Mouse (Mus musculus) embryonic facial prominence, embryonic 11.5 days (tissue): Measurements from ENCODE around the gene Copz2. TPM values are rescaled to one million over a fixed set of nuclear protein-coding genes. Genes with fewer than 3 reads are reported as not detected.
"Not testable (repeated sequence)": the region's sequence is repeated elsewhere in the genome, so short reads cannot be mapped to it uniquely, and the experiment has no call there.

ENCODE experiments used
- ATAC-seq: fragments of 200-750 bp; cut with Nextera tagmentation; replicated peaks from 2 replicates; pipeline ENCODE4 v1.8.0; 2017; ENCODE audit warnings: low read depth; ENCODE audit not compliant: insufficient number of reproducible peaks, low FRiP score, low TSS enrichment
- DNase-seq: peaks from one replicate; pipeline ENCODE4 v3.0.0-alpha.2; 2015; ENCODE audit warnings: low spot score
- H3K27ac ChIP-seq: fragments of 300-500 bp; sonication (generic); replicated peaks from 2 replicates; pipeline ENCODE4 v1.5.1; 2014; ENCODE audit warnings: mild to moderate bottlenecking, low read depth, low read length, control low read depth
- H3K27me3 ChIP-seq: fragments of 300-500 bp; sonication (generic); 2 replicates; pipeline ENCODE4 v1.6.1; 2014; ENCODE audit warnings: mild to moderate bottlenecking, low read length, moderate library complexity, mixed read lengths; ENCODE audit not compliant: control insufficient read depth, insufficient read depth
- H3K36me3 ChIP-seq: fragments of 300-500 bp; sonication (generic); replicated peaks from 2 replicates; pipeline ENCODE4 v1.6.1; 2014; ENCODE audit warnings: low read depth, mild to moderate bottlenecking, low read length, moderate library complexity, mixed read lengths; ENCODE audit not compliant: control insufficient read depth, insufficient read depth
- H3K4me1 ChIP-seq: fragments of 300-500 bp; sonication (generic); 2 replicates; pipeline ENCODE4 v1.6.1; 2014; ENCODE audit warnings: low read length, mixed read lengths; ENCODE audit not compliant: control insufficient read depth, insufficient read depth
- H3K4me2 ChIP-seq: fragments of 300-500 bp; sonication (generic); 2 replicates; pipeline ENCODE4 v1.6.1; 2014; ENCODE audit warnings: low read depth, mild to moderate bottlenecking, control low read depth, low read length, moderate library complexity
- H3K4me3 ChIP-seq: fragments of 300-500 bp; sonication (generic); 2 replicates; pipeline ENCODE4 v1.5.1; 2014; ENCODE audit warnings: low read depth, low read length, control low read depth
- H3K9ac ChIP-seq: fragments of 300-500 bp; sonication (generic); replicated peaks from 2 replicates; pipeline ENCODE4 v1.6.1; 2014; ENCODE audit warnings: mild to moderate bottlenecking, control low read depth, low read length
- H3K9me3 ChIP-seq: fragments of 300-500 bp; sonication (generic); replicated peaks from 2 replicates; pipeline ENCODE4 v1.6.1; 2016; ENCODE audit warnings: mild to moderate bottlenecking, low read length, inconsistent platforms, mixed read lengths; ENCODE audit not compliant: control insufficient read depth
- WGBS: fragments of 180-500 bp; shearing (Covaris S2); extraction: QIAGEN DNeasy Blood & Tissue Kit; methylation state at CpG from one replicate; pipeline ENCODE4 v1.1.7; 2014; 5-methylcytosine and 5-hydroxymethylcytosine counted together
- polyA plus RNA-seq: library from polyadenylated mRNA; unstranded; fragments of >200 nt; fragmentation: Nextera tagmentation; extraction: Ambion mirVana; gene quantifications from 2 replicates; pipeline ENCODE4 v1.2.1, GENCODE M21; 2014

Copz2 gene
- polyA plus RNA-seq, 1 experiment from 2014 or later = 61.1 TPM

GRCm38 (mm10) chr11:96839428-96839827 is 10.2 kb upstream of the Copz2 start:
- DNase-seq (no peak), ATAC-seq (no peak)
- no peaks in the 10 kb centered on the region for H3K9me3 ChIP-seq
- H3K4me3 ChIP-seq = no peak overlapping the region
- H3K27me3 ChIP-seq = no peaks in the 10 kb centered on the region
- no peaks in the 10 kb centered on the region for H3K4me1 ChIP-seq
- 74% methylated on average over 7 of the region's 7 CpGs for WGBS
- H3K36me3 ChIP-seq = no peaks in the 10 kb centered on the region
- H3K27ac ChIP-seq = no peak overlapping the region
- no peak overlapping the region for H3K4me2 ChIP-seq
- H3K9ac ChIP-seq = no peak overlapping the region

- DNase-seq = no peak
- no peak overlapping the region for H3K4me3 ChIP-seq
- H3K4me1 ChIP-seq = no peaks in the 10 kb centered on the region
- no peak for ATAC-seq
- H3K36me3 ChIP-seq = no peaks in the 10 kb centered on the region
- WGBS = 79% methylated on average over 3 of the region's 3 CpGs
- no peak overlapping the region for H3K4me2 ChIP-seq
- no peaks in the 10 kb centered on the region for H3K27me3 ChIP-seq
- H3K9ac ChIP-seq = no peak overlapping the region
- H3K9me3 ChIP-seq = no peaks in the 10 kb centered on the region
- no peak overlapping the region for H3K27ac ChIP-seq
Observed at GRCm38 (mm10) chr11:96839877-96840276, 9.8 kb upstream of the Copz2 start.

GRCm38 (mm10) chr11:96840290-96840689 is 9.4 kb upstream of the Copz2 start:
- Histone ChIP-seq H3K27me3 (no peaks in the 10 kb centered on the region), H3K9ac (no peak overlapping the region), H3K36me3 (no peaks in the 10 kb centered on the region), H3K4me1 (no peaks in the 10 kb centered on the region), H3K9me3 (no peaks in the 10 kb centered on the region), H3K4me3 (no peak overlapping the region), H3K27ac (no peak overlapping the region), H3K4me2 (no peak overlapping the region)
- 44% methylated on average over 8 of the region's 8 CpGs for WGBS
- DNase-seq = no peak
- ATAC-seq = no peak

GRCm38 (mm10) chr11:96843627-96844026 is 6.0 kb upstream of the Copz2 start:
- Histone ChIP-seq H3K36me3 (no peaks in the 10 kb centered on the region), H3K9me3 (no peaks in the 10 kb centered on the region), H3K4me3 (no peak overlapping the region), H3K27ac (no peak overlapping the region), H3K9ac (no peak overlapping the region), H3K4me1 (no peaks in the 10 kb centered on the region; the same call in 1 of the 2 replicates), H3K4me2 (no peak overlapping the region), H3K27me3 (no peaks in the 10 kb centered on the region)
- ATAC-seq = no peak
- no peak for DNase-seq
- WGBS = 61% methylated on average over 3 of the region's 3 CpGs

- 48% methylated on average over 3 of the region's 3 CpGs for WGBS
- no peak overlapping the region for H3K4me2 ChIP-seq
- peak; percentile 74 for ATAC-seq
Observed at GRCm38 (mm10) chr11:96847240-96847639, 2.4 kb upstream of the Copz2 start.

GRCm38 (mm10) chr11:96848694-96849093 is 976 bp upstream of the Copz2 start:
- 65% methylated on average over 9 of the region's 9 CpGs for WGBS
- H3K4me1 ChIP-seq = no peaks in the 10 kb centered on the region; the same call in 1 of the 2 replicates
- no peaks in the 10 kb centered on the region for H3K27me3 ChIP-seq
- H3K9ac ChIP-seq = no peak overlapping the region
- no peaks in the 10 kb centered on the region for H3K9me3 ChIP-seq
- DNase-seq = no peak
- H3K27ac ChIP-seq = no peak overlapping the region
- H3K36me3 ChIP-seq = no peaks in the 10 kb centered on the region
- H3K4me2 ChIP-seq = no peak overlapping the region
- H3K4me3 ChIP-seq = no peak overlapping the region
- ATAC-seq = no peak

More at GRCm38 (mm10) chr11:96847240-96847639, 2.4 kb upstream of the Copz2 start:
- H3K9ac ChIP-seq = no peak overlapping the region
- no peaks in the 10 kb centered on the region for H3K27me3 ChIP-seq
- DNase-seq = peak; percentile 75
- H3K4me1 ChIP-seq = no peaks in the 10 kb centered on the region; the same call in 1 of the 2 replicates
- no peak overlapping the region for H3K27ac ChIP-seq
- no peak overlapping the region for H3K4me3 ChIP-seq
- H3K9me3 ChIP-seq = no peaks in the 10 kb centered on the region
- no peaks in the 10 kb centered on the region for H3K36me3 ChIP-seq

GRCm38 (mm10) chr11:96849145-96849544 is 525 bp upstream of the Copz2 start:
- H3K4me3 ChIP-seq = not testable (repeated sequence)
- H3K4me2 ChIP-seq = 0 out of 2 replicates have a peak overlapping the region, but pooled peaks have one; percentile 88

GRCm38 (mm10) chr11:96857446-96857845 is 7.8 kb downstream of the Copz2 start:
- no peaks in the 10 kb centered on the region for H3K9me3 ChIP-seq
- no peak for DNase-seq
- no peak for ATAC-seq
- H3K4me1 ChIP-seq = no peaks in the 10 kb centered on the region; the same call in 1 of the 2 replicates
- 0 out of 2 replicates have a peak overlapping the region, but pooled peaks have one; percentile 13 for H3K9ac ChIP-seq
- 66% methylated on average over 5 of the region's 5 CpGs for WGBS
- no peak overlapping the region for H3K4me3 ChIP-seq
- H3K36me3 ChIP-seq = no peaks in the 10 kb centered on the region
- H3K4me2 ChIP-seq = no peak overlapping the region
- H3K27ac ChIP-seq = no peak overlapping the region
- H3K27me3 ChIP-seq = no peaks in the 10 kb centered on the region

More at GRCm38 (mm10) chr11:96849145-96849544, 525 bp upstream of the Copz2 start:
- H3K36me3 ChIP-seq, ATAC-seq, H3K27ac ChIP-seq, H3K9me3 ChIP-seq, H3K27me3 ChIP-seq, DNase-seq, H3K4me1 ChIP-seq, H3K9ac ChIP-seq: not testable (repeated sequence)
- 74% methylated on average over 5 of the region's 5 CpGs for WGBS
